Comparison of ENCODE assay signal across 23 mouse cellular contexts in genomic region chr11:19875551-19875950, GRCm38 (mm10). TPM values are rescaled to one million over a fixed set of nuclear protein-coding genes. Genes with fewer than 3 reads are reported as not detected.
DNase-seq lines count a peak whose midpoint lies in the region; ATAC-seq and TF ChIP-seq lines count a peak whose summit lies in the region.
"Had no signal": no experiment of that assay in that cellular context is flagged by ENCODE, and none has a peak within 500 bp of the region (broad histone marks: within the 10 kb centered on the region; RNA-seq: fewer than 3 reads in every experiment).

No protein-coding gene starts in this region.

- H3K4me2 ChIP-seq in hindbrain, postnatal 0 days (ENCODE audit: low read depth, low read length): no peak overlapping the region
- H3K4me2 ChIP-seq: limb, embryonic 13.5 days; liver, embryonic 13.5 days; midbrain, embryonic 13.5 days had no signal

- no peaks in the 10 kb centered on the region for H3K9me3 ChIP-seq in hindbrain, embryonic 10.5 days
- H3K9me3 ChIP-seq in hindbrain, postnatal 0 days (ENCODE audit: low read length): no peaks in the 10 kb centered on the region
- H3K9me3 ChIP-seq: embryonic facial prominence, embryonic 10.5 days; G1E; limb, embryonic 13.5 days; liver, embryonic 13.5 days; midbrain, embryonic 13.5 days had no signal

- H3K9ac ChIP-seq in hindbrain, postnatal 0 days (replicated peaks; ENCODE audit: low read length): no peak overlapping the region
- H3K9ac ChIP-seq: limb, embryonic 13.5 days; liver, embryonic 13.5 days; midbrain, embryonic 13.5 days had no signal

- no peak overlapping the region for H3K4me3 ChIP-seq in hindbrain, embryonic 10.5 days
- H3K4me3 ChIP-seq in hindbrain, postnatal 0 days (ENCODE audit: low read length): no peak overlapping the region
- peak overlapping the region; percentile 57 for H3K4me3 ChIP-seq in testis, adult 2 months (ENCODE audit: control insufficient read depth, low read depth, low read length)
- H3K4me3 ChIP-seq: embryonic facial prominence, embryonic 10.5 days; limb, embryonic 13.5 days; liver, embryonic 13.5 days; midbrain, embryonic 13.5 days; myocyte had no signal

- H3K36me3 ChIP-seq in hindbrain, embryonic 10.5 days: no peaks in the 10 kb centered on the region
- no peaks in the 10 kb centered on the region for H3K36me3 ChIP-seq in hindbrain, postnatal 0 days (ENCODE audit: insufficient read depth, low read length)
- H3K36me3 ChIP-seq in testis, adult 2 months (ENCODE audit: control insufficient read depth, insufficient read depth, low read length): no peaks in the 10 kb centered on the region
- H3K36me3 ChIP-seq: embryonic facial prominence, embryonic 10.5 days; G1E; limb, embryonic 13.5 days; liver, embryonic 13.5 days; midbrain, embryonic 13.5 days had no signal

- 57% methylated on average over 12 of the region's 12 CpGs for WGBS in hindbrain, embryonic 10.5 days
- WGBS in hindbrain, postnatal 0 days: 36% methylated on average over 12 of the region's 12 CpGs

- intact Hi-C loops in heart, postnatal 14 days (cut with DNase I): no loop called here

- 0 out of 2 replicates have a peak, but pooled peaks cover 7% of the 10 kb centered on the region for H3K4me1 ChIP-seq in hindbrain, embryonic 10.5 days (replicated peaks)
- H3K4me1 ChIP-seq in hindbrain, postnatal 0 days (ENCODE audit: insufficient read depth, low read length): no peaks in the 10 kb centered on the region
- H3K4me1 ChIP-seq in testis, adult 2 months (ENCODE audit: control insufficient read depth, insufficient read depth, low read length): peaks cover 7% of the 10 kb centered on the region
- H3K4me1 ChIP-seq: limb, embryonic 13.5 days; liver, embryonic 13.5 days had no signal

- no peak for TF ChIP-seq POLR2A in testis, adult 2 months (IDR thresholded peaks at IDR 0.05; ENCODE audit: control insufficient read depth, low read depth, low read length)

- TF ChIP-seq CTCF in hindbrain, postnatal 0 days (IDR thresholded peaks at IDR 0.05; ENCODE audit: low read depth): no peak
- no peak for TF ChIP-seq CTCF in testis, adult 2 months (IDR thresholded peaks at IDR 0.05; ENCODE audit: control insufficient read depth, insufficient read depth, insufficient replicate concordance, low read depth, low read length)

- no peak for ATAC-seq in hindbrain, postnatal 0 days
- ATAC-seq in erythroid progenitor cell, adult 5-6 weeks (replicated peaks; ENCODE audit: low FRiP score, poor library complexity, severe bottlenecking): no peak
- no peak for ATAC-seq in activated CD4-positive, CD25-positive, alpha-beta regulatory T cell, adult 4 months
- ATAC-seq: forebrain, embryonic 14.5 days; inflammation-experienced regulatory T-cells, adult 6 months; midbrain, embryonic 13.5 days had no signal

- peak overlapping the region; percentile 8; the same call in 1 of the 2 replicates for H3K27ac ChIP-seq in hindbrain, embryonic 10.5 days
- H3K27ac ChIP-seq in hindbrain, postnatal 0 days: no peak overlapping the region
- no peak overlapping the region for H3K27ac ChIP-seq in testis, adult 2 months (ENCODE audit: control insufficient read depth, insufficient read depth, low read depth, low read length)
- H3K27ac ChIP-seq: embryonic facial prominence, embryonic 10.5 days; limb, embryonic 13.5 days; liver, embryonic 13.5 days; midbrain, embryonic 13.5 days had no signal

- no peaks in the 10 kb centered on the region for H3K27me3 ChIP-seq in hindbrain, embryonic 10.5 days (ENCODE audit: insufficient read depth, poor library complexity, severe bottlenecking)
- no peaks in the 10 kb centered on the region for H3K27me3 ChIP-seq in hindbrain, postnatal 0 days (ENCODE audit: insufficient read depth, low read length)
- no peaks in the 10 kb centered on the region for H3K27me3 ChIP-seq in testis, adult 2 months (ENCODE audit: control insufficient read depth, insufficient read depth, low read length)
- H3K27me3 ChIP-seq: limb, embryonic 13.5 days; liver, embryonic 13.5 days; midbrain, embryonic 13.5 days had no signal

- peak; percentile 86 for DNase-seq in heart, adult 11 months
- DNase-seq in heart, postnatal 14 days: no peak
- DNase-seq in hindbrain, embryonic 10.5 days (ENCODE audit: low spot score): no peak
- DNase-seq in hindbrain, postnatal 0 days (ENCODE audit: low spot score): no peak
- DNase-seq in testis, postnatal 10 days (ENCODE audit: low spot score): no peak
- DNase-seq: B cell, adult 2 months; cerebellum, adult 2 months; gastrocnemius, postnatal 25 days; heart, postnatal 4 days; kidney, adult 2 months; kidney, postnatal 10 days; liver, embryonic 13.5 days; right cerebral cortex, postnatal 4 days had no signal

RNA-seq across cellular contexts. Expression of gene Spred2, which starts 48.6 kb away (rescaled TPM):
- total RNA-seq in heart, postnatal 14 days (2021): 10 to 100 TPM; 27.1 to 27.3 TPM
- polyA plus RNA-seq in hindbrain, embryonic 10.5 days (2016; fragmentation: Nextera tagmentation; extraction: Ambion mirVana): 4.7 and 6.3 TPM in 2 replicates
- 15.6 and 16.9 TPM in 2 replicates for total RNA-seq in hindbrain, postnatal 0 days (2014; rRNA removed)
- polyA plus RNA-seq in hindbrain, postnatal 0 days (2015; fragmentation: Nextera tagmentation; extraction: Ambion mirVana): 8.4 and 8.7 TPM in 2 replicates
- polyA plus RNA-seq in testis, adult 2 months (2012; rRNA removed): 2.6 and 3.4 TPM in 2 replicates
- 4.0 and 10.5 TPM in 2 replicates for total RNA-seq in erythroid progenitor cell, adult 5-6 weeks (2015; ENCODE audit: low replicate concordance)
- 1.0 and 1.6 TPM in 2 replicates for total RNA-seq in erythroid progenitor cell, adult 5-6 weeks (2017; ENCODE audit: low replicate concordance)
- polyA plus RNA-seq in activated CD4-positive, CD25-positive, alpha-beta regulatory T cell, adult 4 months (2017; shearing (Covaris generic)): 1 to 10 TPM; 2.1 to 3.4 TPM
